Mouse (Mus musculus): ENCODE results near the gene Rnf187.
A peak's percentile ranks its signal among the peaks of the same experiment; 100 is the strongest.

Gene Rnf187

DNA sequence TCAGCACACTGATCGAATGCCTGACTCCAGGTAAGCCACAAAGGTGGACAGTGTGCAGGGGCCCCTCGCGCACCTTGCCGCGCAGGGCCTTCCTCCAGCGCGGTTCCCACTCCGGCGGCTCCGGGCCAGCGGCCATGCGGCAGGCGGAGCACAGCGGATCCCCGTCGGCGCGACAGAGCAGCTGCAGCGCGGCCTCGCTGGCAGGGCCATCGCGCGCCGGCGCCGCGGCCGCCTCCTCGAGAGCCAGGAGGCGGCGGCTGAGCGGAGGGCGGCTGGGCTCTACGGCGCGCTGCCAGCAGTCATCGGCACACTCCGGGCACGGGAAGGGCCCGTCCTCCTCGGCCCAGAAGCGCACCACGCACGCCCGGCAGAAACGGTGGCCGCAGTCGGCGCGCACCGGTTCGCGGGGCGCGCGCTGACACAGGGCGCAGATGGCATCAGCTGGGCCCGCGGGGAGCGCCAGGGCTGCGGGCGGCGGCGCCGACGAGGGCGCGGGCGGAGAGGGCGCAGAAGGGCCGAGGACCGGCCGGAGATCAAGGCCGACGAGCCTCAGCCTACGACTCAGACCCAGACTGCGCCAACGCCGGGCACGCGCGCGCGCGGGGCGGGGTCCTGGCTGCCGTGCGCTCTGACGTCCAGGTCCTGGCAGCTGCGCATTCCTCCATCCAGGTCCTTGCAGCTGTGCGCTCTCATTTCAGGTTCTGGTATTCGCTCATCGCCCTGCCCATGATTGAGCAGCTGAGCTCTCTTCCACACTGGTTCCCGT is at the start of gene Rnf187:
Gene Rnf187, minus strand, starts transcription at position 595 of the 766 bp plus-strand sequence.
- DNase-seq, result peak; percentile 93 to 95

DNA sequence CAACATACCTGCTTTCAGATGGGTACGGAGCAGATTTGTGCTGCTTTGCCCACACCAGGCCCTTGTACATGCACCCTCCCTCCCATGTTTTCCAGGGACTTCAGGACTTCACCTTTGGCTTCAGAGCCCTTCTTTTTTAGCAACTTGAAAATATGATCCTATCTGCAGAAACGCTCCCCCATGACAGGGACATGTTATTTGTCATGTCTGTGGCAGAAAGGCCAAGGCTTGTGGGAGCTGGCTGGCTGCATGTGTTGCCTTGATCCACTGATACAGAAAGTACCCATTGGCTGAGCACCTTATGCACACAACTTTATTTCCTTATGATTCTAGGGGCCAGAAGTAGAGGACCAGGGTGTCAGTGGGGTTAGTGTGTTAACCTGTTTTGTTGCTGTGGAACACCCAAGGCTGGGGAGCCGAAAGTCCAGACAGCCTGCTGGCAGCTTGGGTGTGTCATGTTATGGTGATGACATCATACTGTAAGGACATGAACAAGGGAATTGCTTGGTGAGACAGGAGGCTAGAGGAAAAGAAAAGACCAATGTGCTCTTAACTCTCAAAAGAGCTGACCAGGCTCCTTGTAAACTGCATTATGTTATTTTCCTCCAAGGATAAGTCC is 46.7 kb upstream of the Rnf187 start:
- no peak for DNase-seq

GRCm38 (mm10) chr11:58984657-58985056 is 45.9 kb upstream of the Rnf187 start:
- no peak for DNase-seq

DNA sequence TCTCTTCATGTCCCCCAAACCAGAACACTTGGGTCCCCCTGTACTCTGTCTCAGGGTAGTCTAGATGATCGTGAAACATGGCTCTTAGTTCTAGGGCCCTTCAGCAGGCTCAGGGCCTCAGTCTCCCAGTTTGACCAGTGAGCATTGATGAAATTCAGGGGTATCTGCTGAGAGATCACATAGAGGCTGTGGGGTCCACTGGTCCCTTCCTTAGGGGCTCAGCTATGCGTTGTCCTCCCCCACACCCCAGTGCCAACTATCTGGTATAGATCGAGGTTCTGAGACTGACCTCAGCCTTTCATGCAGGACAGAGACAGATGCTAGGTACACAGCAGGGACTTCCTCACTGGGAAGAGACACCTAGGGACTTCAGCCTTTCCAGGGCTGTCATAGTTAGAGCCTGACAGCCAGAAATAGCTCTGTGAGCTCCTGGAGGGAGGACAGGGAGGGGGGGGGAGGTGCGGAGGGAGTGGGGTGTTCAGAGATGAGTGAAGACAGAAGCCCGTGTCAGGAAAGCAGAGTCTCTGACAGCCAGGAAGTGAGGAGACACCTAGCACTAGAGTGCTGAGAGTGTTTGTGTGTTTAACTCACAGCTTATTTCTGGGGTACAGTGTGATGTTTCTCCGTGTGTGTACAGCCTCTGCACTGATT is 45.1 kb upstream of the Rnf187 start:
- no peak for DNase-seq

DNA sequence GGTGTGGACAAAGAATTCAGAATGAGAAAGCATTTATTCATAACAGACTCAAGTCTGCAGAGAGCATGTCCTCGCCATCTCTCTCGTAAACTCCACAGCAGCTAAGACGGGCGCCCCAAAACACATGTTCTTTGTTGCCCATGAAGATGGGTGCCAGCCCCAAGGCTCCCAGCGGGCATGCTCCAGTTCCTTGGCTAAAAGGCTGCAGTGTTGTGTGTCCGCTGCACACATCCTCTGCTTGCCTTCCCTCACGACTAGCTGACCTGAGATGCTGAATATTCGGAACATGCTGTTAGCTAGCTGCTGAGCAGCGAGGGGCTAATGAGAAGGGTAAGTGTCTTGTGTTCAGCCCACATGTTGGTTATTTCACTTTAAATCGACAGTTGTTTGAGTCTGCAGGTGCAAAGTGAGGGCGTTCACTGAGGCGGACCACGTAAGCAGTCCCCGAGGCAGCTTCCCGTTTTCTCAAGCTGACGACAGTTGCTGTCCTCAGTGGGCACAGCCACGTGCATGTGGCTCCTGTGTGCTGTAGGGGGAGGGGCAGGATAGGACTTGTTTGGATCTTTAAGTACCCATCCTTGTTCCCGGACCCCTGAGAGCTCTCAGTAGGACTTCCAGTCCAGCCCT is 43.9 kb upstream of the Rnf187 start:
- no peak for DNase-seq

DNA sequence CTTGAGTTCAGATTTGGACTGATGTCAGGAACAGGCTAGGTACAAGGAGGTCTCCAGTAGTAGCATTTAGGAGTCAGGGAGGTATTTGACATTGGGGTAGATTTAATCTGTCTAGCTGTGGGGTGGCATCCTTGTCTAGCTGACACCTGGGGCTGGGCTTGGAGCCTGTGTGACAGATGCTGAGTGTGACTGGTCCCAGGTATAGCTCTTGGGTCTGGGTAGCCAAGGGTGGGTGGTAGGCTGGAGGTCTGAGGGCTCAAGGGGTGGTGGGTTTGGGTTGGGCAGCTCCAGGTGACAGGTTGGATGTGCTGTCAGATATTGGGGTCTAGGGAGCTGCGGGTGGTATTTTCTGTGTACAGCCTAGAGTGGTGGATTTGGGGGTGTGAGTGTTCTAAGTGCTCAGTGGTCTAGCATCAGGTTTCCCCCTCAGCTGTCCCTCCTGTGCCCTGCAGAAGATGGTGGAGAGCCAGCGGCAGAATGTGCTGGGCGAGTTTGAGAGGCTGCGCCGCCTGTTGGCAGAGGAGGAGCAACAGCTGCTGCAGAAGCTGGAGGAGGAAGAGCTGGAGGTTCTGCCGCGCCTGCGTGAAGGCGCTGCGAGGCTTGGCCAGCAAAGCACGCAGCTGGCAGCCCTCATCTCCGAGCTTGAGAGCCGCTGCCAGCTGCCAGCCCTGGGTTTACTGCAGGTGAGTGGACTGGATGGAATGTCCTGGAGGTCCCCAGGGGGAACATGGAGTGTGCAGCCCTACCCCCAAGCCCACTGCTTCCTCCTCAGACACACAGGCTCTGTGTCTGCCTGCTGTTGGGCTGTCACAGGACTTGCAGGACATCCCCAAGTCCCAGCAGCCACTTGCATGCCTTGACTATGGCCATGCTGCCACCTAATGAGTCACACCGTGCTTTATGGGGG is 43.1 kb upstream of the Rnf187 start:
- DNase-seq, result no peak

DNA sequence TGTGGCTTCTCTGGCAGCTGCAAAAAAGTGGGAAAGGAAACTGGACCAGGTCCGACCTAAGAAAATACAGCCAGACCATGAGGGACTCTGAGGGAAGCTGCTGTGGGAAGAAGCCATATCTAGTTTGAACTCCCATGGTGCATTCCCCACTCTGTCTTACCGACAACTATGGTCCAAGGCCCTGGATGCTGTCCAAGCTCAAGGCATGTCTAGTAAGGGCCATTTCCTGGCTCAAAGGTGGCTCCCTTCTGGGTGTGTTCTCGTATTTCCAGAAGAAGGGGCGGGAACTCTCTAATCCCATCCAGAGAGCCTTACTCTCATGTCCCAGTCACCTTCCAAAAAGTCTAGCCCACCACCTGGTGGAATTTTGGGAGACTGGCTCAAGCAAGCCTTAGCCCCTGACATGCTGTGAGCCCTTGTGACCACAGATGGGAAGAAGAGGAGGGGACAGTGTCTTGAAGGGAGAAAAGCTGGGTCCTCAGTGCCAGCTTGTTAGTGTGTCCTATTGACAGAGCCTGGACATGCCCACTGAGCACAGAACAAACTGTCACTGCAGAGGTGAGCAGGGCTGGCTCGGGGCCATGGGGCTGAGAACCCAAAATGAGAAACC is 41.8 kb upstream of the Rnf187 start:
- DNase-seq, result no peak

DNA sequence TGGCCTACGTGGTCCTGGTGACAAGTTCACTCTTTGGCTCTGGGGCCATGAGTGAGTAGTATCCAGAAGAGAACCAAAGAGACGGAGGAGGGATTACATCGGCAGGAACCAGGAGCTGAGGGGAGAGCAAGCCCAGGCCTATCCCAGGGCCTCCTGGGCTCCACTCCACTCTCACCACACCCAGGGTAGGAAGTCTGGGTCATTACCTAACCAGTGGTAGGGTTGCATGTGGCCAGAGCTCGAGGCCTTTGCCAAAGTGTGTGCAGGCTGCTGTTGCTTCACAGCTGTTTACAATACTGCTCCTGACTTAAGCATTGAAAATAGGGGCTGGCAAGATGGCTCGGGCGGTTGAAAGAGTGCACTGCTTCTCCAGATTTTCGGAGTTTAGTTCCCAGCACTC is 40.9 kb upstream of the Rnf187 start:
- DNase-seq, result no peak

DNA sequence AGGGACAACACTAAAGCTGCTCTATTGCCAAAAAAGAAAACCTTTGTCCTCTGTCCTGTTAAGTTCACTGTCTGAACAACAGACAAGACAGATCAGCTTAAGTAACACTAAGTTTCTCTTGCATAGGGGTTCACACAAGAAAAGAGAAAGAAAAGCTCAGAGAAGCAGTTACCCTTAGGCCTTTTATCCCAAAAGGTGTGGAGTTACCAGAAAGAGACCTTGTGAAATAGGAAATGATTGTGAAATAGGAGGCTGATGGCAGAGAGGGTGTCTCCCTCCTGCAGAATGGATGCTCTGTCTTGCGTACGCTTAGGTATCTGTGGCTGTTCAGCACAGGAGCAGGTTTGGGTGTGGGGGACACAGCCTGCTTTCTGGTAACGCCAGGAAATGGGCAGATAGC is 40.5 kb upstream of the Rnf187 start:
- no peak for DNase-seq

DNA sequence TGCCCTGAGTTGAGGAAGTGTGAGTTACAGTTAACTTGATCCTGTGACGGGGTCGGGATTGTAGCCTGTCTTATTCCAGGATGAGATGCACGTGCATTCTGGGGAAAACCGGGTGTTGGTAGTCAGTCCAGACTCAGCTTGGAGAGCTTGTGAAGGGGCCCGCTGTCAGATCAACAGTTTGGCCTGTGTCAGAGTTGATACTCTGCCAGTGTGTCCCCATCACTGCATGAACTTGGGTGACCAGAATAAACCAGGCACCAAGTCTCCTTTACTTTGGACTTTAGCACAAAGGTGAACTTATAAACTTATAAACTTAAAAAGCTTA is 40.0 kb upstream of the Rnf187 start:
- DNase-seq, result no peak

GRCm38 (mm10) chr11:58978027-58978705 is 39.5 kb upstream of the Rnf187 start, which contains the start of gene Trim11:
Gene Trim11, plus strand, starts transcription at chr11:58978093.
- DNase-seq, result peak; percentile 66 to 69

DNA sequence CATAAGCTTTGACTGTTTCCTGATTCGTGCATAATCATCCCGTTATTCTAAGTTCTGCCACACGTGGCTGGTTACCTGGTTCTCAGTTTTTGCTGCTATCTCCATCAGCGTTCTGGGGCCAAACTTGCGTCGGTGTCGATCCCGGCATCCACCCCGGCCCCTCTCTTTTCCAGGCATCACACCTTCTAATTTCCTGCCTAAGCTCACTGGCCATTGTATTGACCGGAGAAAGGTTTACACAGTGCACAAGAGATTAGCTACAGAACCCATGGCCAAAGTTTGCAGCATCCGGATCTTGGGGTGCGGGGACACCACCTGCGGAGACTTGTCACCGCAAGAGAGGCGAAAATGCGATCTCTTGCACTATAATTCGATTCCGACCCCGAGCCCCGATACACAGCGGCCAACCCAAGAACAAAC is 38.9 kb upstream of the Rnf187 start:
- DNase-seq, result no peak

DNA sequence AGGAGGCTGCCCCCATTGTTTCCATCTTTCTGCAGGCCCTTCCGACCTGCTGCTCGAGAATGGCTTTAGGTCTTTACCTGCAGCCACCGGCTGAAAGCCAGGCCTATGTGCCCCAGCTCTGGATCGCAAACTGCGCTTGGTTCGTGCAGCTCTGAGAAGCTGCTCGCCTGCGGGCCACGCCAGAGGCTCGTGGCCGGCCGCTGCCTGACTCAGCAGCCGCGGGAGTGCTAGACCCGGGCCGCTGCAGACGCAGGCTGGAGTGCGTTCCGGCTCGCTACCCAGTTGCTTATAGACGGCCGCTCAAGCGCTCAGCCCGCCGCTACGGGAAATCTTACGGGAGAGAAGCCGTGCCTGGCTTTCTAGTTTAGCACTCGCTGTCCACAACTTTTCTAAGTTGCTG is 38.4 kb upstream of the Rnf187 start:
- DNase-seq, result no peak

DNA sequence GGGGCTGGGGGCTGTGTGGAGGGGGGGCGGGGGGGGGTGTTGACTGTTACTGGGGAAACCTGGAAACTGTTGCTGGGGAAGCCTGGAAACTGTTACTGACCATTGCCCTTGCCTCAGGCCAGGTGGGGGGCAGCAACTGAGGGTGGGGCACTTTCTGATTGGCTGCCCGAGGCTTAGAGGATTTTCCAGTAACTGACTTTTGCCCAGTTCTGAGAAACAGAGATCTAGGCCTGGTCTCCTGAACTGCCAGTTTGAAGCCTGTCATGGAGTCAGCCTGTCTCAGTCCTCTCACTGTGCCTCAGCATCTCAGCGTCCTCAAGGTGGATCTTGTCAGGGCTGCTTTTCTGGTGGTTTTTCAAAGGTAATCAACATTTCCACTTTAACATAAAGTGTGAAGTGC is 35.7 kb upstream of the Rnf187 start:
- DNase-seq, result no peak

DNA sequence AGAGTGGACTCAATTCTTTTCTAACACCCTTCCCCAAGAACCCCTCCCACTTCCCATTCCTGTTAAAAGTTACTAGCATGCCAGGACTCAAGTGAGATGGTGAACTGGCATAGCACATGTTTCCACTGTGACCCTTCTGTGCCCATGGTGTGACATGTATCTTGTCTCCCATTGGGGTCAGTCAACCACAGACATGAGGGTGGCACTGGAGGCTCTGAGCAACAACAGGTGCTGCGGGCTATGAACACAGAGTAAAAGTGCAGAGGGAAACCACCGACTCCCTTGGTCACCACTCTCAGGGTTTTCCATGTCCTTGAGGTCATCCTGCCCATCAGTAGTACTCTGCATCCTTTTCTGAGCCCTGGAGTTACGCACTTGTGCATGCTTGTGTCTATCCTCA is 33.1 kb upstream of the Rnf187 start:
- no peak for DNase-seq

GRCm38 (mm10) chr11:58970831-58971530 is 32.3 kb upstream of the Rnf187 start:
- DNase-seq, result no peak

GRCm38 (mm10) chr11:58969659-58970058 is 30.9 kb upstream of the Rnf187 start:
- DNase-seq, result no peak

DNA sequence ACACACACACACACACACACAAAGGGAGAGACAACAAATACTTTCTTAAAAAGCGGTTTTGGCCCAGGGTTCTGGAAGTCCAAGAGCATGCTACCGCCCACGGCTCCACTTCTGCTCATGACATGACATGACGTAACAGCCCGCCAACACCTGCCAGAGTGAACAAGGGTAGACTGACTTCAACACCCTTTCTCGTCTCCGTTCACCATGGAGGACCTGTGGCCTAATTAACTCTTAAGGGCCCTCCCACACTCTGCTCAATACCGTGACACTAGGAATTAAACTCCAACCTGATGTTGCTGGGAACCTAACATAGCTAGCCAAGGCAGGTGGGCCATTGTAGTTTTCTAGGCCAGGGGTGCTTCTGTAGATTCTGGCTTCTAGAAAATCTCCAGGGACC is 30.3 kb upstream of the Rnf187 start:
- no peak for DNase-seq

GRCm38 (mm10) chr11:58968551-58968950 is 29.8 kb upstream of the Rnf187 start:
- DNase-seq, result no peak

DNA sequence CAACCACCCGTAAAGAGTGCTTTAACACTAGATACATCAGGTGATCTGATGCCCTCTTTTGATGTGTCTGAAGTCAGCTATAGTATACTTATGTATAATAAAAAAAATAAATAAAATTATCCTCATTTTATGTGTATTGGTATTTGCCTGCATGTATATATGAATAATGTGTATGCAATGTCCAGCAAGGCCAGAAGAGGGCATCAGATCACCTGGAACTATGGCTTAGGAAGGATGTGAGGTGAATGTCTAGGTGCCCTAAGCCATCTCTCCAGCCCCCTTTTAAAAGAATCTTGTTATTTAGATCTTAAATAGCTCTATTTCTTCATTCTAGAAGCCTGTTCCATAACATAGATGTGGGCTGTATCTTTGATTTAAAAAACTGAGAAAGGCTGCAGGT is 28.6 kb upstream of the Rnf187 start:
- no peak for DNase-seq

All from cerebellum, postnatal 36 days (tissue).